9 mouse cellular contexts compared by ENCODE assay signal in the genomic region with DNA sequence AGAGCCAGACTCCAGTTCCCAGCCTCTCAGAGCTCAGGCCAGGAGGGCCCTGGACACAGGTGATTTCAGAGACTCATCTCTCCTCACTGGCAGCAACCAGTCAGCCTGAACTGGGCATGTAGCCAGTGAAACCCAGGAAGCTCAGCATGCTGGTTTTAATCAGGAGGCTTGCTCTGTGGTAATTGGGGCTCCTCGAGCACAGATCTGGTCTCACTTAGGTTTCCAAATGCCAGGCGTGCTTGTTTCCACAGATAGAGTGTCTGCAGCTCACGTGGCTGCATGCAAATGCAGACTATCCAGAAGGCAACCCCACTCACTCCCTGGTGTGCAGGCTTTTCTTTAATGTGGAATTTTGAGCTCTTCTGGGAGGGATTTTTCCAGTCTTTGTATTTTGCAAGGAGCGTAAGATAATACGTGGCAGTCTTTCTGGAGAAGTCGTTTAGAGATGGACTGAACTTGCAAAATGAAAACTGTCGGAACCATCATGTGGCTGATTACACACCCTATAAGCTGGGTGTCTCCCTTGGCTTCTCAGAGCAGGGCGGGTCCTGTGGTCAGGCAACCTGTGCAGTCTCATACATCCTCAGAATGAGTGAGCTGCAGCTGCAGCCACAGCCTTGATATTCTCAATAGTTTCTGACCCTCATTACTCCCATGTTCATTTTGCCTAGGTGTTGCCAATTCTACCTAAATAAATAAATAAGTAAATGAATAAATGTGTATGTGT. TPM values are rescaled to one million over a fixed set of nuclear protein-coding genes. Genes with fewer than 3 reads are reported as not detected.
DNase-seq lines count a peak whose midpoint lies in the region; ATAC-seq and TF ChIP-seq lines count a peak whose summit lies in the region.
"Had no signal": no experiment of that assay in that cellular context is flagged by ENCODE, and none has a peak within 500 bp of the region (broad histone marks: within the 10 kb centered on the region; RNA-seq: fewer than 3 reads in every experiment).

No protein-coding gene starts in this region.

- TF ChIP-seq CTCF in kidney, adult 2 months (conservative IDR thresholded peaks at IDR 0.05; ENCODE audit: insufficient read depth, insufficient read length, low read depth, low read length) = no peak

- DNase-seq in embryo, embryonic 10 days (ENCODE audit: low spot score) = peak; percentile 51
- DNase-seq in embryo, embryonic 9.5 days (ENCODE audit: extremely low spot score) = no peak
- peak; percentile 74 for DNase-seq in embryonic facial prominence, embryonic 10.5 days (ENCODE audit: low spot score)
- DNase-seq in heart, adult 18-20 months = peak; percentile 67 to 73
- peak; percentile 82 for DNase-seq in kidney, adult 2 months
- peak; percentile 48 to 52 for DNase-seq in left cerebral cortex, postnatal 36 days (ENCODE audit: low spot score in 2 of 2)
- DNase-seq in lung, postnatal 25 days (ENCODE audit: low spot score) = no peak

- no peak for ATAC-seq in neural tube, embryonic 13.5 days (ENCODE audit: low read depth)

- H3K4me3 ChIP-seq in embryonic facial prominence, embryonic 10.5 days = 0 out of 2 replicates have a peak overlapping the region, but pooled peaks have one; percentile 1
- H3K4me3 ChIP-seq in kidney, adult 2 months (ENCODE audit: insufficient read depth, low read depth, low read length) = no peak overlapping the region
- H3K4me3 ChIP-seq in neural tube, embryonic 13.5 days = no peak overlapping the region

- H3K4me2 ChIP-seq in neural tube, embryonic 13.5 days = no peak overlapping the region

- intact Hi-C loops in left cerebral cortex, postnatal 36 days (cut with DNase I) = no loop called here

- no peaks in the 10 kb centered on the region for H3K9me3 ChIP-seq in embryonic facial prominence, embryonic 10.5 days
- H3K9me3 ChIP-seq in neural tube, embryonic 13.5 days = no peaks in the 10 kb centered on the region
- H3K9me3 ChIP-seq: G1E had no signal

- no peak for TF ChIP-seq POLR2A in kidney, adult 2 months (IDR thresholded peaks at IDR 0.05; ENCODE audit: low read depth, low read length)

- H3K27me3 ChIP-seq in embryonic facial prominence, embryonic 10.5 days (replicated peaks; ENCODE audit: low read depth, poor library complexity, severe bottlenecking) = no peaks in the 10 kb centered on the region
- H3K27me3 ChIP-seq in kidney, adult 2 months (replicated peaks; ENCODE audit: control insufficient read depth, insufficient read depth, low read length) = no peaks in the 10 kb centered on the region
- H3K27me3 ChIP-seq in neural tube, embryonic 13.5 days = no peaks in the 10 kb centered on the region

- H3K4me1 ChIP-seq in embryonic facial prominence, embryonic 10.5 days = peaks cover 70% of the 10 kb centered on the region
- H3K4me1 ChIP-seq in kidney, adult 2 months (ENCODE audit: control insufficient read depth, insufficient read depth, low read length) = peaks cover 44% of the 10 kb centered on the region
- H3K4me1 ChIP-seq in neural tube, embryonic 13.5 days (replicated peaks) = peaks cover 17% of the 10 kb centered on the region

- no peak overlapping the region for H3K9ac ChIP-seq in neural tube, embryonic 13.5 days

- WGBS in embryonic facial prominence, embryonic 10.5 days = 39% methylated on average over 8 of the region's 8 CpGs
- WGBS in kidney, adult 2 months = 57% methylated on average over 8 of the region's 8 CpGs
- WGBS in neural tube, embryonic 13.5 days = 55% methylated on average over 8 of the region's 8 CpGs

- H3K27ac ChIP-seq in embryonic facial prominence, embryonic 10.5 days (replicated peaks) = peak overlapping the region; percentile 75
- peak overlapping the region; percentile 11; the same call in 1 of the 2 replicates for H3K27ac ChIP-seq in kidney, adult 2 months (ENCODE audit: insufficient read depth, low read depth, low read length)
- H3K27ac ChIP-seq in neural tube, embryonic 13.5 days (replicated peaks) = 0 out of 2 replicates have a peak overlapping the region, but pooled peaks have one; percentile 33

- H3K36me3 ChIP-seq in embryonic facial prominence, embryonic 10.5 days (replicated peaks) = no peaks in the 10 kb centered on the region
- no peaks in the 10 kb centered on the region for H3K36me3 ChIP-seq in kidney, adult 2 months (ENCODE audit: control insufficient read depth, insufficient read depth, low read length)
- no peaks in the 10 kb centered on the region for H3K36me3 ChIP-seq in neural tube, embryonic 13.5 days
- H3K36me3 ChIP-seq: G1E had no signal

RNA-seq across cellular contexts. Expression of a gene that starts 34.2 kb away (rescaled TPM):
- 9.9 and 13.1 TPM in 2 replicates for polyA plus RNA-seq in embryonic facial prominence, embryonic 10.5 days (2016; fragmentation: Nextera tagmentation; extraction: Ambion mirVana)
- 10 to 100 TPM; 22.1 to 26.7 TPM for total RNA-seq in heart, adult 18-20 months (2021)
- 11.6 and 12.0 TPM in 2 replicates for polyA plus RNA-seq in kidney, adult 2 months (2012; rRNA removed)
- 10 to 100 TPM in 1 of 2 experiments, 1 to 10 TPM in 1; 9.0 to 11.0 TPM for total RNA-seq in left cerebral cortex, postnatal 36 days (2021)
- polyA plus RNA-seq in neural tube, embryonic 13.5 days (2015; fragmentation: Nextera tagmentation; extraction: Ambion mirVana) = 12.1 and 13.2 TPM in 2 replicates
- polyA plus RNA-seq: G1E had no signal

Comparison
In these comparisons a context has a peak if more than half of its experiments do, and no peak if none do; other contexts are left out.
1. DNase-seq: peak in embryo, embryonic 10 days (single experiment), embryonic facial prominence, embryonic 10.5 days (single experiment), heart, adult 18-20 months (2 of 2), kidney, adult 2 months (single experiment) and left cerebral cortex, postnatal 36 days (2 of 2); none in embryo, embryonic 9.5 days (single experiment) and lung, postnatal 25 days (single experiment).
2. H3K27ac ChIP-seq: peak in every context shown above with its lines; median percentile 75 in embryonic facial prominence, embryonic 10.5 days; 33 in neural tube, embryonic 13.5 days; 11 in kidney, adult 2 months.